Mouse (Mus musculus) heart, embryonic 12.5 days (tissue): ENCODE measurements around the gene Olfr9. TPM values are rescaled to one million over a fixed set of nuclear protein-coding genes. Genes with fewer than 3 reads are reported as not detected.
A peak's percentile ranks its signal among the peaks of the same experiment; 100 is the strongest.
"Not testable (repeated sequence)": the region's sequence is repeated elsewhere in the genome, so short reads cannot be mapped to it uniquely, and the experiment has no call there.

Source experiments
- ATAC-seq: fragments of 200-750 bp; cut with Nextera tagmentation; 2 replicates; pipeline ENCODE4 v1.8.0; 2017; ENCODE audit warnings: moderate TSS enrichment, moderate library complexity; ENCODE audit not compliant: insufficient number of reproducible peaks, low FRiP score
- H3K27ac ChIP-seq: fragments of 300-500 bp; sonication (generic); 2 replicates; pipeline ENCODE4 v1.5.1; 2016; ENCODE audit warnings: mild to moderate bottlenecking, moderate library complexity; ENCODE audit not compliant: poor library complexity, severe bottlenecking
- H3K27me3 ChIP-seq: fragments of 300-500 bp; sonication (generic); replicated peaks from 2 replicates; pipeline ENCODE4 v1.6.1; 2016; ENCODE audit warnings: mild to moderate bottlenecking, moderate library complexity
- H3K36me3 ChIP-seq: fragments of 300-500 bp; sonication (generic); 2 replicates; pipeline ENCODE4 v1.6.1; 2016; ENCODE audit warnings: mild to moderate bottlenecking, moderate library complexity
- H3K4me1 ChIP-seq: fragments of 300-500 bp; sonication (generic); replicated peaks from 2 replicates; pipeline ENCODE4 v1.6.1; 2016; ENCODE audit warnings: mild to moderate bottlenecking
- H3K4me2 ChIP-seq: fragments of 300-500 bp; sonication (generic); 2 replicates; pipeline ENCODE4 v1.6.1; 2016; ENCODE audit warnings: mild to moderate bottlenecking, moderate library complexity
- H3K4me3 ChIP-seq: fragments of 300-500 bp; sonication (generic); 2 replicates; pipeline ENCODE4 v1.5.1; 2016; ENCODE audit warnings: mild to moderate bottlenecking
- H3K9ac ChIP-seq: fragments of 300-500 bp; sonication (generic); 2 replicates; pipeline ENCODE4 v1.6.1; 2016; ENCODE audit warnings: mild to moderate bottlenecking, moderate library complexity
- H3K9me3 ChIP-seq: fragments of 300-500 bp; sonication (generic); replicated peaks from 2 replicates; pipeline ENCODE4 v1.6.1; 2016; ENCODE audit warnings: mild to moderate bottlenecking, moderate library complexity
- WGBS: fragments of 180-500 bp; shearing (Covaris S2); methylation state at CpG from one replicate; pipeline ENCODE4 v1.1.7; 2016; 5-methylcytosine and 5-hydroxymethylcytosine counted together
- polyA plus RNA-seq: library from polyadenylated mRNA; unstranded; fragments of >200 nt; fragmentation: Nextera tagmentation; extraction: Ambion mirVana; gene quantifications from 2 replicates; pipeline ENCODE4 v1.2.1, GENCODE M21; 2016

Olfr9 gene
- polyA plus RNA-seq, 1 experiment from 2014 or later, result not detected

- Histone ChIP-seq H3K4me3 (no peak overlapping the region), H3K4me2 (no peak overlapping the region), H3K27ac (no peak overlapping the region), H3K9ac (no peak overlapping the region), H3K27me3 (no peaks in the 10 kb centered on the region; the same call in 1 of the 2 replicates), H3K4me1 (no peaks in the 10 kb centered on the region), H3K9me3 (no peaks in the 10 kb centered on the region), H3K36me3 (no peaks in the 10 kb centered on the region)
- WGBS, result 28% methylated on average over 1 of the region's 1 CpGs
- ATAC-seq, result no peak
These were observed 20.9 kb upstream of the Olfr9 start for GRCm38 (mm10) chr10:128968341-128968749.

GRCm38 (mm10) chr10:128970740-128971250 lies 18.4 kb upstream of the Olfr9 start:
- Histone ChIP-seq H3K9ac (no peak overlapping the region), H3K4me2 (no peak overlapping the region), H3K4me3 (no peak overlapping the region), H3K9me3 (no peaks in the 10 kb centered on the region), H3K27me3 (no peaks in the 10 kb centered on the region), H3K4me1 (peaks cover under 1% of the 10 kb centered on the region; the same call in 1 of the 2 replicates), H3K36me3 (no peaks in the 10 kb centered on the region), H3K27ac (no peak overlapping the region)
- no peak for ATAC-seq
- WGBS, result 25% methylated on average over 1 of the region's 1 CpGs

GRCm38 (mm10) chr10:128972841-128973240 lies 16.4 kb upstream of the Olfr9 start:
- H3K4me3 ChIP-seq, result no peak overlapping the region
- no peaks in the 10 kb centered on the region for H3K27me3 ChIP-seq
- no peak for ATAC-seq
- H3K9me3 ChIP-seq, result no peaks in the 10 kb centered on the region
- H3K9ac ChIP-seq, result no peak overlapping the region
- 65% methylated on average over 4 of the region's 4 CpGs for WGBS
- no peak overlapping the region for H3K4me2 ChIP-seq
- H3K36me3 ChIP-seq, result no peaks in the 10 kb centered on the region
- H3K4me1 ChIP-seq, result peaks cover 12% of the 10 kb centered on the region; the same call in 1 of the 2 replicates
- no peak overlapping the region for H3K27ac ChIP-seq

GRCm38 (mm10) chr10:128976395-128976794 lies 12.8 kb upstream of the Olfr9 start:
- no peaks in the 10 kb centered on the region for H3K9me3 ChIP-seq
- no peaks in the 10 kb centered on the region for H3K27me3 ChIP-seq
- peaks cover 22% of the 10 kb centered on the region for H3K4me1 ChIP-seq
- 30% methylated on average over 3 of the region's 3 CpGs for WGBS
- no peak overlapping the region for H3K4me2 ChIP-seq
- peak overlapping the region; percentile 49; the same call in 1 of the 2 replicates for H3K27ac ChIP-seq
- ATAC-seq, result peak; percentile 55
- no peak overlapping the region for H3K4me3 ChIP-seq
- no peaks in the 10 kb centered on the region for H3K36me3 ChIP-seq
- no peak overlapping the region for H3K9ac ChIP-seq

GRCm38 (mm10) chr10:128977522-128978114 lies 11.6 kb upstream of the Olfr9 start:
- Histone ChIP-seq H3K9ac (no peak overlapping the region), H3K27ac (no peak overlapping the region), H3K9me3 (no peaks in the 10 kb centered on the region), H3K4me3 (no peak overlapping the region), H3K4me1 (peaks cover 25% of the 10 kb centered on the region), H3K4me2 (no peak overlapping the region), H3K36me3 (no peaks in the 10 kb centered on the region), H3K27me3 (no peaks in the 10 kb centered on the region)
- 0 out of 2 replicates have a peak, but pooled peaks have one; percentile 43 for ATAC-seq
- WGBS, result 19% methylated on average over 9 of the region's 9 CpGs

GRCm38 (mm10) chr10:128980644-128981365 lies 8.4 kb upstream of the Olfr9 start:
- no peaks in the 10 kb centered on the region for H3K9me3 ChIP-seq
- H3K4me1 ChIP-seq, result peaks cover 24% of the 10 kb centered on the region
- H3K4me3 ChIP-seq, result no peak overlapping the region
- H3K27ac ChIP-seq, result 0 out of 2 replicates have a peak overlapping the region, but pooled peaks have one; percentile 2
- H3K27me3 ChIP-seq, result no peaks in the 10 kb centered on the region
- no peak overlapping the region for H3K4me2 ChIP-seq
- H3K36me3 ChIP-seq, result no peaks in the 10 kb centered on the region
- no peak overlapping the region; the same call in 1 of the 2 replicates for H3K9ac ChIP-seq
- 42% methylated on average over 3 of the region's 3 CpGs for WGBS
- peak; percentile 58 for ATAC-seq

- not testable (repeated sequence) for H3K4me1 ChIP-seq, H3K9me3 ChIP-seq, H3K4me3 ChIP-seq, H3K36me3 ChIP-seq, H3K9ac ChIP-seq, H3K27ac ChIP-seq, H3K4me2 ChIP-seq, ATAC-seq, H3K27me3 ChIP-seq
- WGBS, result 60% methylated on average over 7 of the region's 10 CpGs
These were observed 1.1 kb downstream of the Olfr9 start for GRCm38 (mm10) chr10:128990129-128990850.

- H3K36me3 ChIP-seq, result no peaks in the 10 kb centered on the region
- no peaks in the 10 kb centered on the region for H3K9me3 ChIP-seq
- no peaks in the 10 kb centered on the region for H3K4me1 ChIP-seq
- no peak overlapping the region for H3K9ac ChIP-seq
- ATAC-seq, result no peak
- H3K4me3 ChIP-seq, result no peak overlapping the region
- no peak overlapping the region for H3K27ac ChIP-seq
- no peak overlapping the region for H3K4me2 ChIP-seq
- H3K27me3 ChIP-seq, result no peaks in the 10 kb centered on the region
These were observed 1.8 kb downstream of the Olfr9 start for GRCm38 (mm10) chr10:128990994-128991393.

GRCm38 (mm10) chr10:128995796-128996195 lies 6.6 kb downstream of the Olfr9 start:
- Histone ChIP-seq H3K4me2 (no peak overlapping the region), H3K27me3 (no peaks in the 10 kb centered on the region), H3K9me3 (no peaks in the 10 kb centered on the region), H3K4me1 (no peaks in the 10 kb centered on the region), H3K36me3 (no peaks in the 10 kb centered on the region), H3K27ac (no peak overlapping the region), H3K4me3 (no peak overlapping the region), H3K9ac (no peak overlapping the region)
- no peak for ATAC-seq
- WGBS, result 96% methylated on average over 1 of the region's 1 CpGs

- Histone ChIP-seq H3K9ac (no peak overlapping the region), H3K36me3 (no peaks in the 10 kb centered on the region)
- no peak for ATAC-seq
These were observed 7.4 kb downstream of the Olfr9 start for GRCm38 (mm10) chr10:128996523-128997040.

More at GRCm38 (mm10) chr10:128996523-128997040, 7.4 kb downstream of the Olfr9 start:
- no peak overlapping the region for H3K4me2 ChIP-seq
- WGBS, result 70% methylated on average over 4 of the region's 4 CpGs
- no peaks in the 10 kb centered on the region for H3K27me3 ChIP-seq
- no peaks in the 10 kb centered on the region for H3K4me1 ChIP-seq
- no peaks in the 10 kb centered on the region for H3K9me3 ChIP-seq
- H3K27ac ChIP-seq, result no peak overlapping the region
- no peak overlapping the region for H3K4me3 ChIP-seq
